In genomic region chr2:37451667-37452375, GRCm38 (mm10) we compare ENCODE assay signal across 8 mouse cellular contexts. TPM values are rescaled to one million over a fixed set of nuclear protein-coding genes. Genes with fewer than 3 reads are reported as not detected.
DNase-seq lines count a peak whose midpoint lies in the region; ATAC-seq and TF ChIP-seq lines count a peak whose summit lies in the region.

No protein-coding gene starts in this region.

- H3K4me2 ChIP-seq in heart, embryonic 12.5 days, result peak overlapping the region; percentile 94
- H3K4me2 ChIP-seq in kidney, postnatal 0 days (ENCODE audit: low read length), result peak overlapping the region; percentile 77
- peak overlapping the region; percentile 95 for H3K4me2 ChIP-seq in liver, embryonic 11.5 days
- peak overlapping the region; percentile 84 for H3K4me2 ChIP-seq in stomach, embryonic 14.5 days (replicated peaks; ENCODE audit: low read depth, low read length)

- peak; percentile 92 to 93 for DNase-seq in B cell, adult 2 months
- DNase-seq in brain, adult 2 months (ENCODE audit: low read depth, low spot score), result peak; percentile 98
- peak; percentile 97 for DNase-seq in kidney, postnatal 0 days (ENCODE audit: low spot score)
- DNase-seq in liver, embryonic 11.5 days (ENCODE audit: low spot score), result peak; percentile 90
- peak; percentile 97 for DNase-seq in naive thymus-derived CD4-positive, alpha-beta T cell, adult 2 months (ENCODE audit: low read depth)

- peak overlapping the region; percentile 100 for H3K4me3 ChIP-seq in heart, embryonic 12.5 days
- H3K4me3 ChIP-seq in kidney, postnatal 0 days (replicated peaks; ENCODE audit: low read depth, low read length), result peak overlapping the region; percentile 90
- peak overlapping the region; percentile 94 for H3K4me3 ChIP-seq in liver, embryonic 11.5 days (ENCODE audit: low read depth, low read length)
- peak overlapping the region; percentile 83 for H3K4me3 ChIP-seq in stomach, embryonic 14.5 days (ENCODE audit: low read depth, low read length)

- no peak for TF ChIP-seq CTCF in kidney, postnatal 0 days (IDR thresholded peaks at IDR 0.05; ENCODE audit: low read depth)

- ATAC-seq in erythroblast, adult 5-6 weeks (replicated peaks; ENCODE audit: low FRiP score, poor library complexity, severe bottlenecking), result peak; percentile 99
- peak; percentile 100 for ATAC-seq in heart, embryonic 12.5 days (ENCODE audit: insufficient number of reproducible peaks, low FRiP score)
- peak; percentile 99 for ATAC-seq in kidney, postnatal 0 days (replicated peaks; ENCODE audit: low FRiP score, low read depth)
- ATAC-seq in liver, embryonic 11.5 days (replicated peaks; ENCODE audit: low FRiP score), result peak; percentile 99
- ATAC-seq in stomach, embryonic 14.5 days (ENCODE audit: insufficient number of reproducible peaks, insufficient read depth, low FRiP score, low read depth), result peak; percentile 98

- H3K4me1 ChIP-seq in heart, embryonic 12.5 days (replicated peaks), result peaks cover 8% of the 10 kb centered on the region
- peaks cover 5% of the 10 kb centered on the region; the same call in 1 of the 2 replicates for H3K4me1 ChIP-seq in kidney, postnatal 0 days (replicated peaks; ENCODE audit: insufficient read depth, low read length)
- peaks cover 2% of the 10 kb centered on the region; the same call in 1 of the 2 replicates for H3K4me1 ChIP-seq in liver, embryonic 11.5 days (replicated peaks; ENCODE audit: control insufficient read depth, insufficient read depth, low read length)
- H3K4me1 ChIP-seq in stomach, embryonic 14.5 days (ENCODE audit: control insufficient read depth, insufficient read depth, low read length), result peaks cover 6% of the 10 kb centered on the region

- peak overlapping the region; percentile 88 for H3K27ac ChIP-seq in heart, embryonic 12.5 days (ENCODE audit: poor library complexity, severe bottlenecking)
- H3K27ac ChIP-seq in kidney, postnatal 0 days, result peak overlapping the region; percentile 89
- H3K27ac ChIP-seq in liver, embryonic 11.5 days (ENCODE audit: low read depth, low read length), result peak overlapping the region; percentile 66; the same call in 1 of the 2 replicates
- H3K27ac ChIP-seq in stomach, embryonic 14.5 days (ENCODE audit: low read length), result peak overlapping the region; percentile 86

- 0 out of 2 replicates have a peak, but pooled peaks cover 2% of the 10 kb centered on the region for H3K36me3 ChIP-seq in heart, embryonic 12.5 days
- no peaks in the 10 kb centered on the region for H3K36me3 ChIP-seq in kidney, postnatal 0 days (ENCODE audit: insufficient read depth, low read length)
- H3K36me3 ChIP-seq in liver, embryonic 11.5 days (ENCODE audit: control insufficient read depth, insufficient read depth, low read length), result no peaks in the 10 kb centered on the region
- H3K36me3 ChIP-seq in stomach, embryonic 14.5 days (ENCODE audit: control insufficient read depth, insufficient read depth, low read length), result no peaks in the 10 kb centered on the region

- no peaks in the 10 kb centered on the region for H3K9me3 ChIP-seq in heart, embryonic 12.5 days (replicated peaks)
- H3K9me3 ChIP-seq in kidney, postnatal 0 days (replicated peaks; ENCODE audit: low read length), result no peaks in the 10 kb centered on the region
- no peaks in the 10 kb centered on the region for H3K9me3 ChIP-seq in liver, embryonic 11.5 days (ENCODE audit: control insufficient read depth, low read length)
- H3K9me3 ChIP-seq in stomach, embryonic 14.5 days (ENCODE audit: control insufficient read depth, low read depth, low read length), result no peaks in the 10 kb centered on the region

- H3K27me3 ChIP-seq in heart, embryonic 12.5 days (replicated peaks), result no peaks in the 10 kb centered on the region
- H3K27me3 ChIP-seq in kidney, postnatal 0 days (ENCODE audit: insufficient read depth, low read length), result no peaks in the 10 kb centered on the region
- no peaks in the 10 kb centered on the region for H3K27me3 ChIP-seq in liver, embryonic 11.5 days (replicated peaks; ENCODE audit: control insufficient read depth, insufficient read depth, low read length)
- H3K27me3 ChIP-seq in stomach, embryonic 14.5 days (ENCODE audit: control insufficient read depth, insufficient read depth, low read length), result no peaks in the 10 kb centered on the region

- peak overlapping the region; percentile 99 for H3K9ac ChIP-seq in heart, embryonic 12.5 days
- H3K9ac ChIP-seq in kidney, postnatal 0 days (ENCODE audit: low read depth, low read length), result peak overlapping the region; percentile 95
- H3K9ac ChIP-seq in liver, embryonic 11.5 days (ENCODE audit: low read depth, low read length), result peak overlapping the region; percentile 87
- peak overlapping the region; percentile 90 for H3K9ac ChIP-seq in stomach, embryonic 14.5 days (replicated peaks; ENCODE audit: low read depth, low read length)

- 8% methylated on average over 39 of the region's 44 CpGs for WGBS in heart, embryonic 12.5 days
- 9% methylated on average over 32 of the region's 44 CpGs for WGBS in kidney, postnatal 0 days
- 8% methylated on average over 40 of the region's 44 CpGs for WGBS in liver, embryonic 11.5 days
- 8% methylated on average over 43 of the region's 44 CpGs for WGBS in stomach, embryonic 14.5 days

RNA-seq across cellular contexts. Expression of gene Rabgap1, which starts 8.7 kb away (rescaled TPM):
- 8.3 and 19.9 TPM in 2 replicates for total RNA-seq in erythroblast, adult 5-6 weeks (2015; ENCODE audit: low replicate concordance)
- total RNA-seq in erythroblast, adult 5-6 weeks (2017; ENCODE audit: low replicate concordance), result 6.2 and 12.5 TPM in 2 replicates
- 37.2 and 39.2 TPM in 2 replicates for polyA plus RNA-seq in heart, embryonic 12.5 days (2016; fragmentation: Nextera tagmentation; extraction: Ambion mirVana)
- polyA plus RNA-seq in kidney, postnatal 0 days (2015; fragmentation: Nextera tagmentation; extraction: Ambion mirVana), result 28.3 and 30.5 TPM in 2 replicates
- polyA plus RNA-seq in liver, embryonic 11.5 days (2014; fragmentation: Nextera tagmentation; extraction: Ambion mirVana), result 20.3 and 20.4 TPM in 2 replicates
- 80.8 and 92.6 TPM in 2 replicates for polyA plus RNA-seq in stomach, embryonic 14.5 days (2014; fragmentation: Nextera tagmentation; extraction: Ambion mirVana)

RNA-seq across cellular contexts. Expression of gene Zbtb6, which starts 8.8 kb away (rescaled TPM):
- total RNA-seq in erythroblast, adult 5-6 weeks (2015; ENCODE audit: low replicate concordance), result 3.3 and 7.5 TPM in 2 replicates
- total RNA-seq in erythroblast, adult 5-6 weeks (2017; ENCODE audit: low replicate concordance), result 8.5 and 10.0 TPM in 2 replicates
- polyA plus RNA-seq in heart, embryonic 12.5 days (2016; fragmentation: Nextera tagmentation; extraction: Ambion mirVana), result 4.7 and 5.4 TPM in 2 replicates
- 5.0 and 5.3 TPM in 2 replicates for polyA plus RNA-seq in kidney, postnatal 0 days (2015; fragmentation: Nextera tagmentation; extraction: Ambion mirVana)
- polyA plus RNA-seq in liver, embryonic 11.5 days (2014; fragmentation: Nextera tagmentation; extraction: Ambion mirVana), result 4.0 and 4.4 TPM in 2 replicates
- 4.6 and 4.7 TPM in 2 replicates for polyA plus RNA-seq in stomach, embryonic 14.5 days (2014; fragmentation: Nextera tagmentation; extraction: Ambion mirVana)

RNA-seq across cellular contexts. Expression of gene Zbtb26, which starts 8.9 kb away (rescaled TPM):
- total RNA-seq in erythroblast, adult 5-6 weeks (2015; ENCODE audit: low replicate concordance), result 1.2 and 3.1 TPM in 2 replicates
- 3.5 and 5.9 TPM in 2 replicates for total RNA-seq in erythroblast, adult 5-6 weeks (2017; ENCODE audit: low replicate concordance)
- 7.2 and 7.4 TPM in 2 replicates for polyA plus RNA-seq in heart, embryonic 12.5 days (2016; fragmentation: Nextera tagmentation; extraction: Ambion mirVana)
- polyA plus RNA-seq in kidney, postnatal 0 days (2015; fragmentation: Nextera tagmentation; extraction: Ambion mirVana), result 3.5 and 4.8 TPM in 2 replicates
- 7.6 and 7.7 TPM in 2 replicates for polyA plus RNA-seq in liver, embryonic 11.5 days (2014; fragmentation: Nextera tagmentation; extraction: Ambion mirVana)
- 9.3 and 9.4 TPM in 2 replicates for polyA plus RNA-seq in stomach, embryonic 14.5 days (2014; fragmentation: Nextera tagmentation; extraction: Ambion mirVana)

RNA-seq across cellular contexts. Expression of gene Rc3h2, which starts 29.1 kb away (rescaled TPM):
- total RNA-seq in erythroblast, adult 5-6 weeks (2015; ENCODE audit: low replicate concordance), result 40.1 and 52.1 TPM in 2 replicates
- 52.0 and 64.7 TPM in 2 replicates for total RNA-seq in erythroblast, adult 5-6 weeks (2017; ENCODE audit: low replicate concordance)
- 14.6 and 17.5 TPM in 2 replicates for polyA plus RNA-seq in heart, embryonic 12.5 days (2016; fragmentation: Nextera tagmentation; extraction: Ambion mirVana)
- 8.5 and 8.9 TPM in 2 replicates for polyA plus RNA-seq in kidney, postnatal 0 days (2015; fragmentation: Nextera tagmentation; extraction: Ambion mirVana)
- polyA plus RNA-seq in liver, embryonic 11.5 days (2014; fragmentation: Nextera tagmentation; extraction: Ambion mirVana), result 7.2 and 8.8 TPM in 2 replicates
- 23.2 and 27.2 TPM in 2 replicates for polyA plus RNA-seq in stomach, embryonic 14.5 days (2014; fragmentation: Nextera tagmentation; extraction: Ambion mirVana)

Comparison
In these comparisons a context has a peak if more than half of its experiments do, and no peak if none do; other contexts are left out.
1. Peak in every context shown above with its lines: DNase-seq, ATAC-seq, H3K4me3 ChIP-seq and H3K27ac ChIP-seq.